Mouse (Mus musculus): Measurements from ENCODE around the gene Baz2b.

Gene Baz2b

GRCm38 (mm10) chr2:60209703-60210651, at the start of gene Baz2b, which contains the start of gene March7:
TSS of gene Baz2b (minus strand) at chr2:60209839.
TSS of gene March7 (plus strand) at chr2:60209887.
- peak; percentile 93 for DNase-seq (ENCODE audit: low read depth, low spot score)

- DNase-seq (ENCODE audit: low read depth, low spot score) = no peak
Observed at GRCm38 (mm10) chr2:60259186-60259585, 49.5 kb upstream of the Baz2b start.

GRCm38 (mm10) chr2:60256751-60257150, 47.1 kb upstream of the Baz2b start:
- DNase-seq (ENCODE audit: low read depth, low spot score) = no peak

DNA sequence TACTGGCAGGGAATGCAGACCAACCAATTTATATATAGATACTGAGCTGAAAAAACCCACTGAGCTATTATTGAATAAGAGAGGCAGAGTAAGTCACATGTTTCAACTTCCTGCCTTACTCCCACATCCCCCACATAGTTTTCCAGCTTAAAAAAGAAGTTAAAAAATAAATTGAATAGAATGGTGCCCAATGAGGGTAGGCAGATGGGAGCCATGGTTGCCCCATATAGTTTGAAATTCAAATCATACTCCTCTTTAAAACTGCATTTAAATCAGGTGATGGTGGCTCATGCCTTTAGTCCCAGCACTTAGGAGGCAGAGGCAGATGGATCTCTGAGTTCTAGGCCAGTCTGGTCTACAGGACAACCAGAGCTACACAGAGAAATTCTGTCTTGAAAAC, 43.9 kb upstream of the Baz2b start:
- DNase-seq (ENCODE audit: low read depth, low spot score) = no peak

DNA sequence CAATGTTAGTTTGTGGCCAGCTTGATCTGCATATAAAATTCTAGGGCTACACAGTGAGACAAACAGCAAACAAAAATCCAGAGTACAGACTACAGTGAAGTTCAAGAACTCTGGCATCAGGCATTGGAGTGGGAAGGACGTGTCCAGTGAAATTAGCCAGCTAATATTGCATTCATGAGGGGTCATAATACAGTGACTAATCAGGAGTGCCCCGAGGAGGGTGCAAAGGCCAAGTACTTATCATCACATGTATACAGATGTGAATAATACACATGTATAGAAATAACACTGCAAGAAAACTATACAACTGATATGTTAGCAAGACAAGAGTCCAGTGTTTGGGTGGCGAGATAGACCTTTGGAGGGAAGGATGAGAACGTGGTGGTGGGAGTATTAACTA, 43.1 kb upstream of the Baz2b start:
- DNase-seq (ENCODE audit: low read depth, low spot score) = no peak

- DNase-seq (ENCODE audit: low read depth, low spot score) = peak; percentile 40
Observed at GRCm38 (mm10) chr2:60234506-60234905, 24.9 kb upstream of the Baz2b start.

- DNase-seq (ENCODE audit: low read depth, low spot score) = peak; percentile 74
Observed at GRCm38 (mm10) chr2:60233147-60233546, 23.5 kb upstream of the Baz2b start.

- DNase-seq (ENCODE audit: low read depth, low spot score) = no peak
Observed at GRCm38 (mm10) chr2:60230361-60230760, 20.7 kb upstream of the Baz2b start.

GRCm38 (mm10) chr2:60228470-60228869, 18.8 kb upstream of the Baz2b start:
- DNase-seq (ENCODE audit: low read depth, low spot score) = no peak

- DNase-seq (ENCODE audit: low read depth, low spot score) = no peak
Observed at GRCm38 (mm10) chr2:60223489-60223888, 13.8 kb upstream of the Baz2b start.

- no peak for DNase-seq (ENCODE audit: low read depth, low spot score)
Observed at GRCm38 (mm10) chr2:60221954-60222353, 12.3 kb upstream of the Baz2b start.

- DNase-seq (ENCODE audit: low read depth, low spot score) = no peak
Observed at GRCm38 (mm10) chr2:60221236-60221635, 11.6 kb upstream of the Baz2b start.

DNA sequence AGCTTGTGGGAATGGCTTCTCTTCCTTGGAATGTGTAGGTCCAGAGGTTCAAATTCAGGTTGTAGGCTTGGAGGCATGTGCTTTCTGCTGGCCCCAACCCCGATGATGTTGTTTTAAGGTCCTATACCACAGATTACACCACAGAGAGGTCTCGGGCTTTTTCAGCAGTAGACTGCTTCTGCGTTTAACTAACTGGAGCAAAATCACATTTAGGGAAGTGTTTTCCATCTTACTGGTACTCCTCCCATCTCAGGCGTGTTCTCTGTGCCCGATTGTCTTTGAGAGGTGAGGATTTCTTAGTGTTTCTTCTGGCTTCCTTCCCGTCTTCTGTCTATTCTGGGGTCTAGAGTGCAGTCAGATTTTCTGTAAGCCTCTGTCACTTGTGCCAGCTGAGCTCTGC, 8.0 kb upstream of the Baz2b start:
- no peak for DNase-seq (ENCODE audit: low read depth, low spot score)

- no peak for DNase-seq (ENCODE audit: low read depth, low spot score)
Observed at GRCm38 (mm10) chr2:60216547-60217153, 7.0 kb upstream of the Baz2b start.

DNA sequence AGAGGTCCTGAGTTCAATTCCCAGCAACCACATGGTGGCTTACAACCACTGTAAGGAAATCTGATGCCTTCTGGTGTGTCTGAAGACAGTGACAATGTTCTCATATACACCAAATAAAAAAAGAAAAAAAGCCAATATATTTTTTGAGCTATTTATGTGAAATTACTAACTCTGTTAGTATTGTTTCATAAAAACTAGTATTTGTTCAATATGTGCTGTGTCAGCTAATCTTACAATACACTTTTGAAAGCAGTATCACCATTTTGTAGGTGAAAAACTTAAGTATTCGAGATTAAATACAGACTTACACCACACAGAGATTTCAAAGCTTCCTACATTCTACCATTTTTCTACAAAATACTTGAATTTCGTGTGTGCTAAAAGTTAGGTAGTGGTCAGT, 5.0 kb upstream of the Baz2b start:
- no peak for DNase-seq (ENCODE audit: low read depth, low spot score)

- no peak for DNase-seq (ENCODE audit: low read depth, low spot score)
Observed at GRCm38 (mm10) chr2:60212488-60212887, 2.8 kb upstream of the Baz2b start.

DNA sequence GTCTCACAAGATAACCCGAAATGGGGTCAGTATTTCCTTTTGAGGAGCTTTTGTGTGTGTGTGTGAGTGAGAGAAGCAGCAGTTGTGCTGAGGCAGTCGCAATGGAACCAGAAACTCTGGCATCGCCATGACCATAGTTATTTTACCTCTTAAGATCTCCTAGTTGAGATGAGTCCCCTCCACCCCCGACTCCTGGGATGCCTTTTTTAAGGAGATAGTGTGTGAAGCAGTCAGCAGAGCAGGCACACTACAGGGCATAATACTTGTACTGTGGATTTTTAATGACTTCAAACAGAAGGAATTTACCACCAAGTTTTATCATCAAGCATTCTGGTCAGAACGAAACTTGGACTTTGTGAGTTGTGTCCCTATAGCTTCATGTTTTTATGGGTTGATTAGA, 1.2 kb upstream of the Baz2b start:
- no peak for DNase-seq (ENCODE audit: low read depth, low spot score)

DNA sequence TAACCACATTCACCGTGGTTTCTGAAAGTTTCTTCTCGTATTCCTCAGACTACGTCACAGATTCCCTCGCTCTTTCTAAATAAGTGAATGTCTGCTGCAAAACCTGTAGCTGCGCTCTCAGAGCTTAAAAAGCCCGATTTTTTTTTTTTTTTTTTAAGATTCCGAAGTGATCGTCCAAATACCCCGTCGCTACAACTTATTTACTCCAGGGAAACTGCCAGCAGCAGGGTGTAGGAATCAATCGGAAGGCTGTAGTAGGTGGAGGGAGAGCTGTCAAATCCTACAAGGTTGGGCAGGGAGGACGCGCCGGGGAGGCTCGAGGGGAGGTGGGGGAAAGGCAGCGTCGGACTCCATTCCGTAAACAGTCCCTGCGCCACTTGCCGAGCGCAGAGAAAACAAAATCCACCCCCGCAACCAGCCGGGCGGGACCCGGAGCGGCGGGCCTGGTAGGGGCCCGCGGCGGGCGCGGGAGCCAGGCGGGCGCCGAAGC, 472 bp downstream of the Baz2b start:
- DNase-seq (ENCODE audit: low read depth, low spot score) = peak; percentile 68

GRCm38 (mm10) chr2:60205795-60206194, 3.8 kb downstream of the Baz2b start:
- no peak for DNase-seq (ENCODE audit: low read depth, low spot score)

- DNase-seq (ENCODE audit: low read depth, low spot score) = no peak
Observed at GRCm38 (mm10) chr2:60204162-60204561, 5.5 kb downstream of the Baz2b start.

DNA sequence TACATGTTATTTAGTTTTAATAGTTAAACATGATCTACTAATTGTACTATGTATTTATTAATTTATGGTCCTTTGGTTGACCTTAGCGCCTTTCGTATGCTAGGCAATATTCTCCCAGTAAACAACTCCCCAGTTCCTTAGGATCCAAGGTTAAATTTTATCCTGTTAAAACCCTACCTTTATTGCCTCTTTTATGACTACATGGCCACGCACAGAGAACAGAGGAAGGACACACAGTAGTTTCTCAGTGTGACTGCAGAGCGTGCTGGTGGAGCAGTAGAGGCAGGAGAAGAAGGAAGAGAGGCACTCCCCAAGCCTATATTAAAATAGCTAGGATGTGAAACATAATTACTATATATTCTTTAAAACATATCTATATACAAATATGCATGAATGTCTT, 5.9 kb downstream of the Baz2b start:
- DNase-seq (ENCODE audit: low read depth, low spot score) = no peak

DNA sequence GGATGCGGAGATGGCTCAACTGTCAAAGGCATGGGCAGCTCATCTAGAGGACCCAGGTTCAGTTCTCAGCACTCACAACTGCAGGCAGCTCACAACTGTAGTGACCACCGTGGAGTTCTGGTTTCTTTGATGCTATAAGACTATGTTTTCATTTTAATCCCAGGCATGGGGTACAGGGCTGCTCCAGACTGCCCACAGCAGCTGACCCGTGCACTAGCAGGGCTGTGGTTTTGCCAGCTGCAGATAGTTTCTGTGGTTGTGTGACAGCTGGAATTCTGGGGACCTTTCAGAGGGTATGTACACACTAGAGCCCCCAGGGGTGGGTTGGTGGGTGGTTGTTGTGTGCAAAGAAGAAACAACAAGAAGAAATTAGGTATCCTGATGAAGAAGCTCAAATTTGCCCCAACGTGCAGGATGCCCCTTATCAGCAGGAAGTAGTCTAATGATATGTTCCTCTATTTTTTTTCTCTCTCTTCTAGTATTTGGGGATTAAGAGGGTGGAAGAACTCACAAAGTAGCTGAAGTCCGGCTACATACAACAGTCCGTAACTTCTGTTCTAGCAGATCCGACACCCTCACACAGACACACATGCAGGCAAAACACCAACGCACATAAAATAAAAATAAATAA, 6.6 kb downstream of the Baz2b start:
- DNase-seq (ENCODE audit: low read depth, low spot score) = no peak

Data from ZHBTc4 (cell line).